Mouse (Mus musculus) midbrain, embryonic 10.5 days (tissue): Measurements from ENCODE around the gene Zfp689. TPM values are rescaled to one million over a fixed set of nuclear protein-coding genes. Genes with fewer than 3 reads are reported as not detected.
A peak's percentile ranks its signal among the peaks of the same experiment; 100 is the strongest.
"Not testable (repeated sequence)": the region's sequence is repeated elsewhere in the genome, so short reads cannot be mapped to it uniquely, and the experiment has no call there.

ENCODE experiments used
- DNase-seq: peaks from one replicate; pipeline ENCODE4 v3.0.0-alpha.2; 2017; ENCODE audit warnings: low spot score
- H3K27ac ChIP-seq: fragments of 300-500 bp; sonication (generic); replicated peaks from 2 replicates; pipeline ENCODE4 v1.5.1; 2016; ENCODE audit warnings: mild to moderate bottlenecking
- H3K27me3 ChIP-seq: fragments of 300-500 bp; sonication (generic); 2 replicates; pipeline ENCODE4 v1.6.1; 2016; ENCODE audit warnings: low read depth, mild to moderate bottlenecking; ENCODE audit not compliant: poor library complexity, severe bottlenecking
- H3K36me3 ChIP-seq: fragments of 300-500 bp; sonication (generic); 2 replicates; pipeline ENCODE4 v1.6.1; 2016; ENCODE audit warnings: mild to moderate bottlenecking, moderate library complexity
- H3K4me1 ChIP-seq: fragments of 300-500 bp; sonication (generic); 2 replicates; pipeline ENCODE4 v1.6.1; 2016
- H3K4me3 ChIP-seq: fragments of 300-500 bp; sonication (generic); 2 replicates; pipeline ENCODE4 v1.5.1; 2016; ENCODE audit warnings: mild to moderate bottlenecking, moderate library complexity
- H3K9me3 ChIP-seq: fragments of 300-500 bp; sonication (generic); replicated peaks from 2 replicates; pipeline ENCODE4 v1.6.1; 2016; ENCODE audit warnings: mild to moderate bottlenecking
- WGBS: fragments of 180-500 bp; shearing (Covaris S2); methylation state at CpG from one replicate; pipeline ENCODE4 v1.1.7; 2016; 5-methylcytosine and 5-hydroxymethylcytosine counted together
- polyA plus RNA-seq: library from polyadenylated mRNA; unstranded; fragments of >200 nt; fragmentation: Nextera tagmentation; extraction: Ambion mirVana; gene quantifications from 2 replicates; pipeline ENCODE4 v1.2.1, GENCODE M21; 2016

The Zfp689 gene
- polyA plus RNA-seq: 13.9 and 16.4 TPM in 2 replicates

GRCm38 (mm10) chr7:127448521-127449300 is at the start of gene Zfp689:
Gene Zfp689 (minus strand): TSS chr7:127449158.
- peak; percentile 93 for DNase-seq
- Histone ChIP-seq H3K27me3 (no peaks in the 10 kb centered on the region), H3K27ac (peak within 1 kb of the TSS; percentile 99), H3K4me3 (peak within 1 kb of the TSS; percentile 93), H3K36me3 (peaks cover 71% of the 10 kb centered on the region), H3K9me3 (no peaks in the 10 kb centered on the region), H3K4me1 (peaks cover 53% of the 10 kb centered on the region)
- WGBS: under 1% methylated on average over 54 of the region's 54 CpGs

- DNase-seq: no peak
- H3K4me1 ChIP-seq: no peaks in the 10 kb centered on the region
- no peak overlapping the region for H3K4me3 ChIP-seq
- H3K9me3 ChIP-seq: no peaks in the 10 kb centered on the region
- no peak overlapping the region for H3K27ac ChIP-seq
- no peaks in the 10 kb centered on the region for H3K27me3 ChIP-seq
- 49% methylated on average over 3 of the region's 3 CpGs for WGBS
- H3K36me3 ChIP-seq: no peaks in the 10 kb centered on the region
These were observed 49.4 kb upstream of the Zfp689 start for GRCm38 (mm10) chr7:127498407-127498806.

GRCm38 (mm10) chr7:127497382-127497781 is 48.4 kb upstream of the Zfp689 start:
- Histone ChIP-seq H3K4me3 (no peak overlapping the region), H3K36me3 (peaks cover 4% of the 10 kb centered on the region), H3K27ac (no peak overlapping the region), H3K27me3 (no peaks in the 10 kb centered on the region), H3K4me1 (no peaks in the 10 kb centered on the region), H3K9me3 (no peaks in the 10 kb centered on the region)
- 90% methylated on average over 2 of the region's 2 CpGs for WGBS
- DNase-seq: no peak

- Histone ChIP-seq H3K4me3 (no peak overlapping the region), H3K9me3 (no peaks in the 10 kb centered on the region)
- DNase-seq: no peak
These were observed 45.7 kb upstream of the Zfp689 start for GRCm38 (mm10) chr7:127494648-127495047.

GRCm38 (mm10) chr7:127491846-127492245 is 42.9 kb upstream of the Zfp689 start:
- Histone ChIP-seq H3K4me3 (no peak overlapping the region), H3K4me1 (no peaks in the 10 kb centered on the region), H3K36me3 (peaks cover 57% of the 10 kb centered on the region), H3K9me3 (no peaks in the 10 kb centered on the region), H3K27me3 (no peaks in the 10 kb centered on the region), H3K27ac (no peak overlapping the region)
- DNase-seq: no peak
- 93% methylated on average over 3 of the region's 3 CpGs for WGBS

More at GRCm38 (mm10) chr7:127494648-127495047, 45.7 kb upstream of the Zfp689 start:
- Histone ChIP-seq H3K27me3 (no peaks in the 10 kb centered on the region), H3K27ac (no peak overlapping the region), H3K36me3 (peaks cover 31% of the 10 kb centered on the region), H3K4me1 (no peaks in the 10 kb centered on the region)

GRCm38 (mm10) chr7:127489982-127490381 is 41.0 kb upstream of the Zfp689 start:
- Histone ChIP-seq H3K36me3 (peaks cover 76% of the 10 kb centered on the region), H3K4me3 (no peak overlapping the region)

GRCm38 (mm10) chr7:127488364-127488763 is 39.4 kb upstream of the Zfp689 start:
- H3K36me3 ChIP-seq: peaks cover 92% of the 10 kb centered on the region
- DNase-seq, H3K4me3 ChIP-seq, H3K27me3 ChIP-seq, H3K9me3 ChIP-seq, H3K27ac ChIP-seq, H3K4me1 ChIP-seq: not testable (repeated sequence)
- WGBS: 92% methylated on average over 5 of the region's 5 CpGs

More at GRCm38 (mm10) chr7:127489982-127490381, 41.0 kb upstream of the Zfp689 start:
- Histone ChIP-seq H3K9me3 (no peaks in the 10 kb centered on the region), H3K27ac (no peak overlapping the region), H3K27me3 (no peaks in the 10 kb centered on the region), H3K4me1 (no peaks in the 10 kb centered on the region)
- 91% methylated on average over 7 of the region's 7 CpGs for WGBS
- no peak for DNase-seq

GRCm38 (mm10) chr7:127485416-127485815 is 36.5 kb upstream of the Zfp689 start:
- Histone ChIP-seq H3K9me3 (no peaks in the 10 kb centered on the region), H3K27ac (no peak overlapping the region), H3K27me3 (no peaks in the 10 kb centered on the region), H3K36me3 (peaks cover 98% of the 10 kb centered on the region), H3K4me1 (peaks cover 7% of the 10 kb centered on the region), H3K4me3 (no peak overlapping the region)
- no peak for DNase-seq
- WGBS: 77% methylated on average over 5 of the region's 5 CpGs

- H3K4me1 ChIP-seq: peaks cover 34% of the 10 kb centered on the region
- H3K36me3 ChIP-seq: peaks cover 73% of the 10 kb centered on the region
- no peak overlapping the region for H3K27ac ChIP-seq
- DNase-seq: no peak
- peak overlapping the region; percentile 98 for H3K4me3 ChIP-seq
- 79% methylated on average over 2 of the region's 2 CpGs for WGBS
- H3K9me3 ChIP-seq: no peaks in the 10 kb centered on the region
- no peaks in the 10 kb centered on the region for H3K27me3 ChIP-seq
These were observed 31.4 kb upstream of the Zfp689 start for GRCm38 (mm10) chr7:127480321-127480720.

GRCm38 (mm10) chr7:127479318-127480225 is 30.6 kb upstream of the Zfp689 start:
- Histone ChIP-seq H3K9me3 (no peaks in the 10 kb centered on the region), H3K27ac (peak overlapping the region; percentile 93), H3K4me1 (peaks cover 34% of the 10 kb centered on the region), H3K4me3 (peak overlapping the region; percentile 98), H3K36me3 (peaks cover 73% of the 10 kb centered on the region), H3K27me3 (no peaks in the 10 kb centered on the region)
- 8% methylated on average over 48 of the region's 48 CpGs for WGBS
- no peak for DNase-seq

- peaks cover 73% of the 10 kb centered on the region for H3K36me3 ChIP-seq
- peak within 1 kb of the TSS; percentile 93 for H3K27ac ChIP-seq
- no peaks in the 10 kb centered on the region for H3K27me3 ChIP-seq
- WGBS: under 1% methylated on average over 62 of the region's 62 CpGs
- H3K4me1 ChIP-seq: peaks cover 34% of the 10 kb centered on the region
- no peaks in the 10 kb centered on the region for H3K9me3 ChIP-seq
- DNase-seq: peak; percentile 92
- peak within 1 kb of the TSS; percentile 98 for H3K4me3 ChIP-seq
These were observed 29.8 kb upstream of the Zfp689 start, which contains the start of gene Fbrs for GRCm38 (mm10) chr7:127478635-127479317. Gene Fbrs (plus strand): TSS chr7:127479199.
